Mouse (Mus musculus) kidney, adult 18-20 months (tissue): ENCODE measurements around the gene Gm26602.

Experiments
- DNase-seq: peaks from one replicate; pipeline ENCODE4 v3.0.0; 2021

The Gm26602 gene

GRCm38 (mm10) chr10:79934272-79934721 lies 23.6 kb downstream of the Gm26602 start:
- DNase-seq = peak; percentile 87

GRCm38 (mm10) chr10:79934794-79935569 lies 24.3 kb downstream of the Gm26602 start:
- DNase-seq = no peak

- DNase-seq = peak; percentile 77
Observed at GRCm38 (mm10) chr10:79936284-79936910, 25.7 kb downstream of the Gm26602 start.

GRCm38 (mm10) chr10:79936911-79937441 lies 26.3 kb downstream of the Gm26602 start:
- DNase-seq = peak; percentile 84

GRCm38 (mm10) chr10:79937775-79938526 lies 27.3 kb downstream of the Gm26602 start:
- DNase-seq = peak; percentile 60

GRCm38 (mm10) chr10:79940749-79941148 lies 30.1 kb downstream of the Gm26602 start:
- no peak for DNase-seq

- no peak for DNase-seq
Observed at GRCm38 (mm10) chr10:79942988-79943387, 32.3 kb downstream of the Gm26602 start.

- DNase-seq = no peak
Observed at GRCm38 (mm10) chr10:79943471-79943901, 32.8 kb downstream of the Gm26602 start.

GRCm38 (mm10) chr10:79945507-79946234 lies 35.0 kb downstream of the Gm26602 start:
- DNase-seq = peak; percentile 71

GRCm38 (mm10) chr10:79946752-79947322 lies 36.2 kb downstream of the Gm26602 start:
- DNase-seq = no peak

GRCm38 (mm10) chr10:79947502-79947901 lies 36.8 kb downstream of the Gm26602 start:
- no peak for DNase-seq

- DNase-seq = no peak
Observed at GRCm38 (mm10) chr10:79949873-79950272, 39.2 kb downstream of the Gm26602 start.

- no peak for DNase-seq
Observed at GRCm38 (mm10) chr10:79950661-79951060, 40.0 kb downstream of the Gm26602 start.

- DNase-seq = peak; percentile 63
Observed at GRCm38 (mm10) chr10:79953946-79954345, 43.3 kb downstream of the Gm26602 start.

- DNase-seq = no peak
Observed at GRCm38 (mm10) chr10:79955691-79956090, 45.0 kb downstream of the Gm26602 start.

GRCm38 (mm10) chr10:79956643-79957154 lies 46.0 kb downstream of the Gm26602 start:
- DNase-seq = no peak

GRCm38 (mm10) chr10:79958140-79958816 lies 47.6 kb downstream of the Gm26602 start:
- DNase-seq = peak; percentile 91

GRCm38 (mm10) chr10:79959412-79959811 lies 48.8 kb downstream of the Gm26602 start:
- DNase-seq = peak; percentile 55

- DNase-seq = peak; percentile 99
Observed at GRCm38 (mm10) chr10:79959847-79960601, 49.4 kb downstream of the Gm26602 start, which contains the start of gene Wdr18. Wdr18 (plus strand) TSS chr10:79960152.
